Mouse (Mus musculus) limb, embryonic 12.5 days (tissue): Measurements from ENCODE around the gene Kcnip4. TPM values are rescaled to one million over a fixed set of nuclear protein-coding genes. Genes with fewer than 3 reads are reported as not detected.

Source experiments
- ATAC-seq: fragments of 200-750 bp; cut with Nextera tagmentation; 2 replicates; pipeline ENCODE4 v1.8.0; 2017; ENCODE audit warnings: low read depth, moderate TSS enrichment; ENCODE audit not compliant: insufficient number of reproducible peaks, insufficient read depth, low FRiP score, low TSS enrichment
- H3K27ac ChIP-seq: fragments of 300-500 bp; sonication (generic); 2 replicates; pipeline ENCODE4 v1.5.1; 2016; ENCODE audit warnings: mild to moderate bottlenecking, moderate library complexity
- H3K27me3 ChIP-seq: fragments of 300-500 bp; sonication (generic); 2 replicates; pipeline ENCODE4 v1.6.1; 2016; ENCODE audit warnings: mild to moderate bottlenecking, moderate library complexity
- H3K36me3 ChIP-seq: fragments of 300-500 bp; sonication (generic); 2 replicates; pipeline ENCODE4 v1.6.1; 2016; ENCODE audit warnings: mild to moderate bottlenecking, moderate library complexity
- H3K4me1 ChIP-seq: fragments of 300-500 bp; sonication (generic); replicated peaks from 2 replicates; pipeline ENCODE4 v1.6.1; 2016
- H3K4me2 ChIP-seq: fragments of 300-500 bp; sonication (generic); 2 replicates; pipeline ENCODE4 v1.6.1; 2016; ENCODE audit warnings: mild to moderate bottlenecking, moderate library complexity
- H3K4me3 ChIP-seq: fragments of 300-500 bp; sonication (generic); replicated peaks from 2 replicates; pipeline ENCODE4 v1.5.1; 2016; ENCODE audit warnings: mild to moderate bottlenecking
- H3K9ac ChIP-seq: fragments of 300-500 bp; sonication (generic); replicated peaks from 2 replicates; pipeline ENCODE4 v1.6.1; 2016; ENCODE audit warnings: mild to moderate bottlenecking, moderate library complexity
- H3K9me3 ChIP-seq: fragments of 300-500 bp; sonication (generic); 2 replicates; pipeline ENCODE4 v1.6.1; 2016; ENCODE audit warnings: mild to moderate bottlenecking, moderate library complexity
- WGBS: fragments of 180-500 bp; shearing (Covaris S2); methylation state at CpG from one replicate; pipeline ENCODE4 v1.1.7; 2016; 5-methylcytosine and 5-hydroxymethylcytosine counted together
- polyA plus RNA-seq: library from polyadenylated mRNA; unstranded; fragments of >200 nt; fragmentation: Nextera tagmentation; extraction: Ambion mirVana; gene quantifications from 2 replicates; pipeline ENCODE4 v1.2.1, GENCODE M21; 2016

Kcnip4 gene
- polyA plus RNA-seq, 1 experiment from 2014 or later, result 1.9 TPM

DNA sequence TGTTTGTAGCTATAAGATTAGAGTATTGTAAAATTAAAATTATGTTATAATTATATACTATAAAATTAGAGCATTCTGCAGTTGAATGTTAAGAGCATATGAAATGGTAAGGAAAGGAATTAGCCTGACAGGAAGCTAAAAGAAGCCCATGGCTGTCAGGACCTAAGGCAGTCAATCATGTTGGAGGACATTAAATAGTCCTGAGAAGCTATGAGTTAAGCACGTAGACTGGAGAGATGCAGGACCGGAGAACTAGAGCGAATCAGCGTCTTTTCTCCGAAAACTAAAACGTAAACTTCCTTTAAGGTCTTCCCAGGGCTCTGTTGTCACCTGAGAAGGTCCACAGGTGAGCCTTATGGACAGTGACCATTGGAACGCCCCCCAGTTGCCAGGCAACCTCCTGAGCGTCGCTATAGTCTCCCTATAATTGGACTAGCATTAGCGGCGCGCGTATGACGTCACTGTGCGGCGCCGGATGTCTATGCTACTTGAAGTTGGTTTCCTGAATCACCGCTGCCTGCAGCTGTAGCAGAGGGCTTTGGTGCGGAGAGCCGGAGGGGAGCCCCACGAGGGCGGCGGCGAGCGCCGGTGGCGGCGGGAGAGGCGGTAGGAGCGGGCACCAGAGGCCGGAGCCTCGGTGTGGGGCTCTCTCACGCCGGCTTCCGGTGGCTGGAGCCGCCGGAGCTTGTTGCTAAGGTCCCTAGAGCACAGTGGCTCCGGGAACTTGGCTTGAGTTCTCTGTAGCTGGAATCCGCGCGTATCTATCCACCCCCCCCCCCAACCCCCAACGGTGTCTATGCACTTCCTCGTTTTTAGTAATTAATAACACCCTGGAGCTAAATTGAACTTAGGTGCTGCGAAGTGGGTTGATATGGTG is 1152.6 kb downstream of the Kcnip4 start:
- Histone ChIP-seq H3K9ac (peak overlapping the region; percentile 88), H3K36me3 (peaks cover 25% of the 10 kb centered on the region), H3K27me3 (no peaks in the 10 kb centered on the region), H3K4me1 (peaks cover 8% of the 10 kb centered on the region), H3K4me2 (peak overlapping the region; percentile 62), H3K4me3 (peak overlapping the region; percentile 97), H3K9me3 (no peaks in the 10 kb centered on the region), H3K27ac (peak overlapping the region; percentile 70)
- peak; percentile 100 for ATAC-seq
- 2% methylated on average over 44 of the region's 44 CpGs for WGBS

DNA sequence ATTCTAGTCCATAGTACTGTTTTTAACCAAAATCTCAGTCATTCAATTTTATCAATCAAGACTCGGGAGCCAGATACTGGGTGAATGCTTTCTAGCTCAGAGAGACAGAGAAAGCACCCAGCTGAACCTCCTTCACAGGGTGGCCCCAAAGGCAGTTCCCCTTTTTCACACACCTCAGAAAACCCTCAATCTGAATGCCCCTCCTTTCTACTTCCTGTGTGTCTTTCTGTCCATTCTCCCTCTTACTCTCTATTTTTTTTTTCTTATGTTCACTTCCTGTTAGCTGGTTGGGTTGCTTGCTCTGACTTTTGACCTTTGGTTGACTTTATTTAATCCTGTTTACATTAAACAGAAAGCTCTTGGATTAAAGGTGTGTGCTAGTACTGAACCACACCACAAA is 1175.4 kb downstream of the Kcnip4 start:
- Histone ChIP-seq H3K4me2 (no peak overlapping the region), H3K4me3 (no peak overlapping the region), H3K27me3 (0 out of 2 replicates have a peak, but pooled peaks cover 3% of the 10 kb centered on the region), H3K27ac (no peak overlapping the region), H3K4me1 (no peaks in the 10 kb centered on the region), H3K9ac (no peak overlapping the region), H3K9me3 (no peaks in the 10 kb centered on the region), H3K36me3 (no peaks in the 10 kb centered on the region)
- no peak for ATAC-seq
- 87% methylated on average over 1 of the region's 1 CpGs for WGBS

DNA sequence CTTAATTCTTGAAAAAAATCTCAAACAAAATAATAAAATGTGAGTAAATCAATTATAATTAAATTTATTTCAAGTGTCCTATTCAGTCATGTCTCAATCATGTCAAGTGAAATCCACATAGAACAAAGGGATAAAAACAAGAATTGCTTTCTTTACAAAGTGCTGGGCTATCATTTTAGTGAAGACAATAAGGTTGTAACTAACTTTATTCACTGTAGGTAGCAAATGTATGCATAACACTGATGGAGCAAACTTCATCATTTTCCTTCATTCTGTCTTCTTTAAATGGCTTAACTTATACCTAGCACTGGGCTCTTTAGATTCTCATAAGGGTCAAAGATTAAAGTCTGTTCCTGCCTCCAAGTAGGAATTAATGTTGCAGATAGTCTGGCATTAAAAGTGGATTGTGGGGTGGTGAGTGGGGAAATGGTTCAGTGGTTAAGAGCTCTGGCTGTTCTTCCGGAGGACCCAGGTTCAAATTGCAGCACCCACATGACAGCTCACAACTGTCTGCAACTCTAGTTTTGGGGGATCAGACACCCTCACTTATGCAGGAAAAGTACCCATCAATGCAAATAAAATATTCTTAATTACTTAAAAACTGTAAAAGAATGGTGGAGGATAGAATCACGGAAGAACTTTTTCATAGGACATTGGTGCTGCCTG is 1178.6 kb downstream of the Kcnip4 start:
- 0 out of 2 replicates have a peak, but pooled peaks cover 3% of the 10 kb centered on the region for H3K27me3 ChIP-seq
- no peak overlapping the region for H3K4me2 ChIP-seq
- WGBS, result 90% methylated on average over 2 of the region's 2 CpGs
- ATAC-seq, result no peak
- H3K9me3 ChIP-seq, result no peaks in the 10 kb centered on the region
- H3K9ac ChIP-seq, result no peak overlapping the region
- no peaks in the 10 kb centered on the region for H3K4me1 ChIP-seq
- no peak overlapping the region for H3K4me3 ChIP-seq
- H3K27ac ChIP-seq, result no peak overlapping the region
- no peaks in the 10 kb centered on the region for H3K36me3 ChIP-seq

DNA sequence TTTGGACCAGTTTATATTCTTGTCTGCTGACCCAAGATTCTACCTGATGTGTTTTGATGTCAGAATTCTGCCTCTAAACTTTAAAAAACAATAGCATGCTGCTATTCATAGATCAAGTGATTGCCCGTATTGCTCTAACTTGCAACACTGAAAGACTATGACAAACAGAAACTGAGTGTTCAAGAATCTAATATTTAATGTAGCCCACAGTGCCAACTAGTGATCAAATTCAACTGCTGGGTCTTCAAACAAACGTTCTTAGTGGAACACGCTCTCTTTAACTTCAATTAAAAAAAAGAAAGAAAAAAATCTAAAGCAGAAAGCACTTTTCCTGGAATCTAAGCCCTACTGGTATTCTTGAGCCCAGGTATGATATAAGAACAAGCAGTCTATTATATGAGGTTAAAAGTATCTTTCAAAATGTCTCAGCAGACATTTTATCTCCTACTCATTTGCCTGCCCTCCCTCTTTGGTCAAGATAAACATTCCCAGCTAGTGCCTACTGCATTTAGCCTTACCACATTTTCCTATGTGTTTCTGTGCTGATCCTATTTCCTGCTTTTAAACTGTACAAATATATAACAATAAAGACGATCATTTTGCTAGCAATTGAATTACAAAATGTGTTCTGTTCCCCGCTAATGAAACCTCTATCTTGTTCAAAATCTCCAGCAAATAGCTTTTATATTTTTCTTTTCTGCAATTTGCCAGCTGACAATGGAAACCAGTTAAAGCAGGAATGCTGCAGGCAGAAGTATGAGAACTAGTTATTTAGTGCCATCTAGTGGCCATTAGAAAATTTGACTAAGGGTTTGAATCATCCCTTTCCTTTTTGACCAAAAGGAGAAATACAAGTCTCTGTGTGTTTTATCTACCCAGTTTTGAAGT is 1179.4 kb downstream of the Kcnip4 start:
- Histone ChIP-seq H3K27me3 (0 out of 2 replicates have a peak, but pooled peaks cover 3% of the 10 kb centered on the region), H3K4me1 (no peaks in the 10 kb centered on the region), H3K9me3 (no peaks in the 10 kb centered on the region), H3K36me3 (no peaks in the 10 kb centered on the region), H3K4me2 (no peak overlapping the region), H3K9ac (no peak overlapping the region), H3K4me3 (no peak overlapping the region), H3K27ac (no peak overlapping the region)
- WGBS, result 48% methylated on average over 5 of the region's 5 CpGs
- ATAC-seq, result no peak

DNA sequence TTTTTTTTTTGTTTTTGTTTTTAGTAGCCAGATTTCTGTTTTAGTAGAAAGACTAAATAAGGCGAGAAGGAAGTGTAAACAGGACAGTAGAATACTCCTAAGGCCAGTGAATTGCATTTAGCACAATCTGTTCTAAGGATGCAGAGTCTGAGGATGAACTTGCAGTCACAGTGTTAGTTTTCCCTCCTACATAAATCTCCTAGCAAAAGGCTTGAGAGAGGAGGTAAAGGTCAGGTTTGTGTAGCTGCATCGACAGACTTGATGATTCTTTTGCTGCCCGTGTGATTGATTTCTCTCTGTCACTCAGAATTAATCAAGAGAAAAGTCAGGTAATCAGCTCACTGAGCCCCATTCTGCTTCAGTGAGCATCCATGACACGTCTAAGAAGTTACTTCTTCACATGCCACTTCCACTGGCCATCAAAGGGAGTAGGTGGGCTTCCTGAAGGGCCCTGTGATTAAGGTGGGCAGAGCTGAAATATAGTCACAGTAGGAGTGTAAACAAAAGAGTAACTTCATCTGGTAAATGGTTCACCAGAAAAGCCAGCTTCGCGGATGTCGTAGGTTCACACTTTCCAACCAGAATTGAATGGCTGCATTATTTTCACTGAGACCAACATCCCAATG is 1183.8 kb downstream of the Kcnip4 start:
- H3K9me3 ChIP-seq, result no peaks in the 10 kb centered on the region
- WGBS, result 62% methylated on average over 7 of the region's 7 CpGs
- no peak overlapping the region for H3K4me2 ChIP-seq
- H3K4me1 ChIP-seq, result no peaks in the 10 kb centered on the region
- ATAC-seq, result no peak
- H3K36me3 ChIP-seq, result no peaks in the 10 kb centered on the region
- H3K9ac ChIP-seq, result no peak overlapping the region
- H3K27ac ChIP-seq, result no peak overlapping the region
- H3K27me3 ChIP-seq, result no peaks in the 10 kb centered on the region
- no peak overlapping the region for H3K4me3 ChIP-seq
